Mouse (Mus musculus) olfactory bulb, adult 2 months (tissue): ENCODE data around the gene Rps4x.

ENCODE experiments used
- CTCF ChIP-seq: fragments of 200-500 bp; IDR thresholded peaks from 2 replicates; pipeline ENCODE4 v1.5.1; 2012; ENCODE audit warnings: low read depth, mild to moderate bottlenecking, low read length, moderate library complexity; ENCODE audit not compliant: insufficient read depth
- POLR2A ChIP-seq: fragments of 200-500 bp; IDR thresholded peaks from 2 replicates; pipeline ENCODE4 v1.6.1; 2012; ENCODE audit warnings: mild to moderate bottlenecking, low read depth, low read length, moderate library complexity; ENCODE audit not compliant: insufficient read depth

GRCm38 (mm10) chrX:102160528-102160927 is 28.7 kb downstream of the Rps4x start:
- TF ChIP-seq POLR2A (no peak), CTCF (no peak)
